Comparison of ENCODE assay signal across 9 mouse cellular contexts in the genomic region with DNA sequence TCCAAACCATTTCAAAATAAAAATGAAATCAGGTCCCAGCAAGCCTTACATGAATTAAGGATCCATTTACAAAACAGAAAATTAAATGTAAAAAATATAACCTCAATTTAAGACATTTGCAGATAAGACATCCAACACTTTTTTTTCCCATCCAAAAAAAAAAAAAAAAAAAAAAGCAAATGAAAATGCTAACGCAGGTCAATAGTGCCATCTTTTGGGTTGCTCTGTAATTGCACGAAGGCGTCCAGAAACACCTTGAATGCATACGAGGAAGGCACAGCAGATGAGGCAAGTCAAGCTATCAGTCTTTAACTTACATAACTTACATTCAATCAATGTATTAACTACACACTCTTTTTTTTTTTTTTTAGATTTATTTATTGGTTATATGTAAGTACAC. TPM values are rescaled to one million over a fixed set of nuclear protein-coding genes. Genes with fewer than 3 reads are reported as not detected.
DNase-seq lines count a peak whose midpoint lies in the region; ATAC-seq and TF ChIP-seq lines count a peak whose summit lies in the region.
"Had no signal": no experiment of that assay in that cellular context is flagged by ENCODE, and none has a peak within 500 bp of the region (broad histone marks: within the 10 kb centered on the region; RNA-seq: fewer than 3 reads in every experiment).

No protein-coding gene starts in this region.

- no peaks in the 10 kb centered on the region for H3K27me3 ChIP-seq in hindbrain, embryonic 14.5 days (ENCODE audit: control insufficient read depth, insufficient read depth, low read length)
- no peaks in the 10 kb centered on the region for H3K27me3 ChIP-seq in hindbrain, embryonic 12.5 days
- H3K27me3 ChIP-seq in MEL (ENCODE audit: control insufficient read depth in 1 of 2, insufficient read depth in 2 of 2, low read length in 2 of 2), result no peaks in the 10 kb centered on the region
- H3K27me3 ChIP-seq in forebrain, embryonic 12.5 days, result no peaks in the 10 kb centered on the region
- H3K27me3 ChIP-seq: embryonic facial prominence, embryonic 15.5 days had no signal

- TF ChIP-seq POLR2A in MEL (IDR thresholded peaks at IDR 0.05; ENCODE audit: control insufficient read depth in 1 of 2, insufficient read depth in 1 of 2, low read depth in 1 of 2, low read length in 2 of 2, poor library complexity in 1 of 2), result no peak

- H3K9ac ChIP-seq in hindbrain, embryonic 14.5 days, result no peak overlapping the region
- H3K9ac ChIP-seq in hindbrain, embryonic 12.5 days, result no peak overlapping the region
- H3K9ac ChIP-seq in MEL (ENCODE audit: control insufficient read depth, low read depth, low read length, poor library complexity, severe bottlenecking), result no peak overlapping the region
- H3K9ac ChIP-seq in forebrain, embryonic 12.5 days, result no peak overlapping the region
- H3K9ac ChIP-seq: embryonic facial prominence, embryonic 15.5 days had no signal

- H3K79me2 ChIP-seq in MEL (ENCODE audit: control insufficient read depth, insufficient read depth, low read length, poor library complexity), result 0 out of 2 replicates have a peak, but pooled peaks cover 1% of the 10 kb centered on the region

- TF ChIP-seq RAD21 in MEL (IDR thresholded peaks at IDR 0.05; ENCODE audit: low read depth, low read length), result peak; percentile 99

- no peak; a peak in 1 of 4 replicates for TF ChIP-seq EP300 in MEL (IDR thresholded peaks at IDR 0.05; ENCODE audit: low read depth in 1 of 2, low read length in 2 of 2)

- no peak overlapping the region for H3K4me2 ChIP-seq in hindbrain, embryonic 14.5 days (replicated peaks)
- H3K4me2 ChIP-seq in hindbrain, embryonic 12.5 days (replicated peaks), result no peak overlapping the region
- no peak overlapping the region for H3K4me2 ChIP-seq in forebrain, embryonic 12.5 days
- H3K4me2 ChIP-seq: embryonic facial prominence, embryonic 15.5 days had no signal

- no peaks in the 10 kb centered on the region for H3K9me3 ChIP-seq in hindbrain, embryonic 14.5 days (ENCODE audit: control insufficient read depth, low read length)
- no peaks in the 10 kb centered on the region for H3K9me3 ChIP-seq in hindbrain, embryonic 12.5 days (replicated peaks)
- no peaks in the 10 kb centered on the region for H3K9me3 ChIP-seq in MEL (replicated peaks; ENCODE audit: insufficient read depth, low read length)
- no peaks in the 10 kb centered on the region for H3K9me3 ChIP-seq in forebrain, embryonic 12.5 days
- H3K9me3 ChIP-seq: embryonic facial prominence, embryonic 15.5 days had no signal

- no peaks in the 10 kb centered on the region for H3K36me3 ChIP-seq in hindbrain, embryonic 14.5 days (replicated peaks; ENCODE audit: control insufficient read depth, insufficient read depth)
- H3K36me3 ChIP-seq in hindbrain, embryonic 12.5 days, result no peaks in the 10 kb centered on the region
- H3K36me3 ChIP-seq in MEL (ENCODE audit: control insufficient read depth in 1 of 2, insufficient read depth in 2 of 2, low read length in 2 of 2), result peaks cover 6 to 7% of the 10 kb centered on the region in 2 experiments
- H3K36me3 ChIP-seq in forebrain, embryonic 12.5 days (replicated peaks), result no peaks in the 10 kb centered on the region

- DNase-seq in hindbrain, embryonic 14.5 days (ENCODE audit: low spot score), result peak; percentile 82
- DNase-seq in A20 (ENCODE audit: low read depth, low spot score) (peak; percentile 51), MEL (ENCODE audit: low read depth, low spot score) (peak; percentile 77)
- DNase-seq in cerebellum, postnatal 36 days, result peak; percentile 35 to 65
- peak; percentile 14 for DNase-seq in large intestine, adult 2 months (ENCODE audit: low read depth, low spot score)
- DNase-seq in right cerebral cortex, postnatal 4 days, result peak; percentile 48

- TF ChIP-seq CTCF in MEL (IDR thresholded peaks at IDR 0.05 in 2 of 3, conservative IDR thresholded peaks at IDR 0.05 in 1 of 3; ENCODE audit: control insufficient read depth in 1 of 3, insufficient read depth in 1 of 3, low read depth in 2 of 3, low read length in 3 of 3, poor library complexity in 1 of 3, severe bottlenecking in 1 of 3), result peak; percentile 52 to 86 (median 70)

- peaks cover 8% of the 10 kb centered on the region; the same call in 1 of the 2 replicates for H3K4me1 ChIP-seq in hindbrain, embryonic 14.5 days (replicated peaks; ENCODE audit: control insufficient read depth, insufficient read depth, low read length)
- peaks cover 7% of the 10 kb centered on the region; the same call in 1 of the 2 replicates for H3K4me1 ChIP-seq in hindbrain, embryonic 12.5 days
- H3K4me1 ChIP-seq in MEL (ENCODE audit: control insufficient read depth in 1 of 2, insufficient read depth in 2 of 2, low read length in 2 of 2), result peaks cover 0 to 5% of the 10 kb centered on the region in 2 experiments; a peak in 2 of 4 replicates
- peaks cover 27% of the 10 kb centered on the region for H3K4me1 ChIP-seq in forebrain, embryonic 12.5 days
- H3K4me1 ChIP-seq: embryonic facial prominence, embryonic 15.5 days had no signal

- H3K4me3 ChIP-seq in hindbrain, embryonic 14.5 days (replicated peaks; ENCODE audit: low read length), result no peak overlapping the region
- H3K4me3 ChIP-seq in hindbrain, embryonic 12.5 days, result no peak overlapping the region
- no peak overlapping the region for H3K4me3 ChIP-seq in MEL (ENCODE audit: control insufficient read depth in 1 of 2, insufficient read depth in 1 of 2, low read depth in 2 of 2, low read length in 2 of 2)
- H3K4me3 ChIP-seq in forebrain, embryonic 12.5 days (replicated peaks), result no peak overlapping the region
- H3K4me3 ChIP-seq: embryonic facial prominence, embryonic 15.5 days had no signal

- 30% methylated on average over 4 of the region's 4 CpGs for WGBS in hindbrain, embryonic 14.5 days
- WGBS in hindbrain, embryonic 12.5 days, result 40% methylated on average over 4 of the region's 4 CpGs
- WGBS in large intestine, adult 2 months, result 6% methylated on average over 4 of the region's 4 CpGs
- WGBS in forebrain, embryonic 12.5 days, result 35% methylated on average over 4 of the region's 4 CpGs

- H3K27ac ChIP-seq in hindbrain, embryonic 14.5 days, result no peak overlapping the region
- no peak overlapping the region for H3K27ac ChIP-seq in hindbrain, embryonic 12.5 days
- H3K27ac ChIP-seq in MEL (ENCODE audit: control insufficient read depth, low read depth, low read length), result no peak overlapping the region
- no peak overlapping the region for H3K27ac ChIP-seq in forebrain, embryonic 12.5 days
- H3K27ac ChIP-seq: embryonic facial prominence, embryonic 15.5 days had no signal

- no peak for ATAC-seq in hindbrain, embryonic 14.5 days (ENCODE audit: low FRiP score)
- no peak for ATAC-seq in hindbrain, embryonic 12.5 days (ENCODE audit: low FRiP score)
- ATAC-seq in forebrain, embryonic 12.5 days (ENCODE audit: low FRiP score), result no peak

TF ChIP-seq in MEL, 35 proteins besides CTCF, POLR2A, EP300 and RAD21:
- TF ChIP-seq HCFC1 (IDR thresholded peaks at IDR 0.05; ENCODE audit: low read depth, low read length) (0 out of 2 replicates have a peak, but pooled peaks have one; percentile 43), SMC3 (IDR thresholded peaks at IDR 0.05; ENCODE audit: low read depth, low read length) (peak; percentile 86), KAT2A (conservative IDR thresholded peaks at IDR 0.05; ENCODE audit: low read depth, low read length) (no peak), GATA1 (IDR thresholded peaks at IDR 0.05; ENCODE audit: low read depth, low read length) (peak; percentile 63; the same call in 1 of the 2 replicates), CHD1 (IDR thresholded peaks at IDR 0.05; ENCODE audit: low read depth, low read length) (no peak), ZKSCAN1 (IDR thresholded peaks at IDR 0.05; ENCODE audit: low read depth, low read length) (peak; percentile 87; the same call in 1 of the 2 replicates), ZC3H11A (IDR thresholded peaks at IDR 0.05; ENCODE audit: low read depth, low read length) (peak; percentile 86), ZNF384 (IDR thresholded peaks at IDR 0.05; ENCODE audit: low read depth, low read length) (peak; percentile 100), MYC (IDR thresholded peaks at IDR 0.05; ENCODE audit: low read depth, low read length) (0 out of 2 replicates have a peak, but pooled peaks have one; percentile 14), ZMIZ1 (IDR thresholded peaks at IDR 0.05; ENCODE audit: low read depth, low read length) (no peak), MAZ (IDR thresholded peaks at IDR 0.05; ENCODE audit: low read depth, low read length) (no peak)

RNA-seq across cellular contexts. Expression of gene Cdkal1, which starts 20.3 kb away (rescaled TPM):
- polyA plus RNA-seq in hindbrain, embryonic 14.5 days (2014; fragmentation: Nextera tagmentation; extraction: Ambion mirVana), result 19.4 and 22.9 TPM in 2 replicates
- polyA plus RNA-seq in hindbrain, embryonic 12.5 days (2016; fragmentation: Nextera tagmentation; extraction: Ambion mirVana), result 31.4 and 37.0 TPM in 2 replicates
- 11.0 and 11.3 TPM in 2 replicates for total RNA-seq in MEL (2012; rRNA removed)
- 10 to 100 TPM in 1 of 2 experiments, not detected in 1; 10.6 TPM for polyA plus RNA-seq in MEL (2012; ENCODE audit: insufficient read depth in 1 of 2, insufficient read length in 2 of 2, low read depth in 1 of 2, low replicate concordance in 2 of 2, missing spikeins in 1 of 2)
- 1.5 and 1.9 TPM in 2 replicates for polyA plus RNA-seq in large intestine, adult 2 months (2012; rRNA removed)
- polyA plus RNA-seq in forebrain, embryonic 12.5 days (2016; fragmentation: Nextera tagmentation; extraction: Ambion mirVana), result 33.9 and 37.2 TPM in 2 replicates

Comparison
In these comparisons a context has a peak if more than half of its experiments do, and no peak if none do; other contexts are left out.
1. DNase-seq: peak in every context shown above with its lines; median percentile 82 in hindbrain, embryonic 14.5 days; 77 in MEL; 51 in A20; 50 in cerebellum, postnatal 36 days; 48 in right cerebral cortex, postnatal 4 days; 14 in large intestine, adult 2 months.